ENCODE assay signal across 9 mouse cellular contexts in genomic region chr5:142944979-142945682, GRCm38 (mm10). TPM values are rescaled to one million over a fixed set of nuclear protein-coding genes. Genes with fewer than 3 reads are reported as not detected.
A peak's percentile ranks its signal among the peaks of the same experiment; 100 is the strongest.
DNase-seq lines count a peak whose midpoint lies in the region; ATAC-seq and TF ChIP-seq lines count a peak whose summit lies in the region.
"Had no signal": no experiment of that assay in that cellular context is flagged by ENCODE, and none has a peak within 500 bp of the region (broad histone marks: within the 10 kb centered on the region; RNA-seq: fewer than 3 reads in every experiment).

No protein-coding gene starts in this region.

- 50% methylated on average over 8 of the region's 8 CpGs for whole genome bisulfite sequencing in embryonic facial prominence, embryonic 10.5 days
- WGBS in liver, postnatal 0 days (ENCODE audit: insufficient replicate concordance) = 59% methylated on average over 8 of the region's 8 CpGs
- 74% methylated on average over 8 of the region's 8 CpGs for WGBS in forebrain, embryonic 12.5 days

- TF ChIP-seq CTCF in liver, postnatal 0 days (IDR thresholded peaks at IDR 0.05; ENCODE audit: low read depth) = no peak

- peaks cover 2% of the 10 kb centered on the region; the same call in 1 of the 2 replicates for H3K9me3 ChIP-seq in embryonic facial prominence, embryonic 10.5 days
- no peaks in the 10 kb centered on the region for H3K9me3 ChIP-seq in liver, postnatal 0 days (ENCODE audit: low read length)
- H3K9me3 ChIP-seq in forebrain, embryonic 12.5 days = peaks cover 4% of the 10 kb centered on the region

- H3K4me1 ChIP-seq in embryonic facial prominence, embryonic 10.5 days = peaks cover 25% of the 10 kb centered on the region
- H3K4me1 ChIP-seq in liver, postnatal 0 days (ENCODE audit: insufficient read depth) = 0 out of 2 replicates have a peak, but pooled peaks cover 2% of the 10 kb centered on the region
- no peaks in the 10 kb centered on the region for H3K4me1 ChIP-seq in forebrain, embryonic 12.5 days

- no peak for TF ChIP-seq EP300 in liver, postnatal 0 days (IDR thresholded peaks at IDR 0.05; ENCODE audit: low read depth)

- no peak overlapping the region for H3K9ac ChIP-seq in liver, postnatal 0 days (replicated peaks)
- no peak overlapping the region for H3K9ac ChIP-seq in forebrain, embryonic 12.5 days

- peak overlapping the region; percentile 41; the same call in 1 of the 2 replicates for H3K27ac ChIP-seq in embryonic facial prominence, embryonic 10.5 days (replicated peaks)
- H3K27ac ChIP-seq in liver, postnatal 0 days (ENCODE audit: low read depth) = no peak overlapping the region
- H3K27ac ChIP-seq in forebrain, embryonic 12.5 days = no peak overlapping the region
- H3K27ac ChIP-seq: layer of hippocampus, adult 2 months had no signal

- no peak overlapping the region for H3K4me2 ChIP-seq in liver, postnatal 0 days (ENCODE audit: low read depth, low read length)
- H3K4me2 ChIP-seq in forebrain, embryonic 12.5 days = no peak overlapping the region

- peak; percentile 47 for DNase-seq in gastrocnemius, postnatal 25 days
- no peak for DNase-seq in gastrocnemius, postnatal 10 days
- DNase-seq in embryonic facial prominence, embryonic 10.5 days (ENCODE audit: low spot score) = peak; percentile 60
- DNase-seq in heart, postnatal 4 days = peak; percentile 64
- no peak for DNase-seq in liver, postnatal 0 days
- DNase-seq in layer of hippocampus, adult 9-10 months (ENCODE audit: low spot score) = no peak
- no peak for DNase-seq in thymus, adult 18-20 months

- H3K27me3 ChIP-seq in embryonic facial prominence, embryonic 10.5 days (replicated peaks; ENCODE audit: low read depth, poor library complexity, severe bottlenecking) = no peaks in the 10 kb centered on the region
- no peaks in the 10 kb centered on the region for H3K27me3 ChIP-seq in liver, postnatal 0 days (ENCODE audit: insufficient read depth, low read length)
- no peaks in the 10 kb centered on the region for H3K27me3 ChIP-seq in forebrain, embryonic 12.5 days

- ATAC-seq in liver, postnatal 0 days = peak; percentile 35
- no peak for ATAC-seq in forebrain, embryonic 12.5 days (ENCODE audit: low FRiP score)

- H3K36me3 ChIP-seq in embryonic facial prominence, embryonic 10.5 days (replicated peaks) = no peaks in the 10 kb centered on the region
- no peaks in the 10 kb centered on the region for H3K36me3 ChIP-seq in liver, postnatal 0 days (replicated peaks; ENCODE audit: insufficient read depth, low read length)
- H3K36me3 ChIP-seq in forebrain, embryonic 12.5 days (replicated peaks) = no peaks in the 10 kb centered on the region

- no peak overlapping the region for H3K4me3 ChIP-seq in embryonic facial prominence, embryonic 10.5 days
- no peak overlapping the region for H3K4me3 ChIP-seq in liver, postnatal 0 days (ENCODE audit: low read depth, low read length)
- no peak overlapping the region for H3K4me3 ChIP-seq in forebrain, embryonic 12.5 days (replicated peaks)
- H3K4me3 ChIP-seq: layer of hippocampus, adult 2 months had no signal

RNA-seq across cellular contexts. Expression of gene Fscn1, which starts 15.0 kb away (rescaled TPM):
- 10 to 100 TPM; 13.4 to 17.6 TPM for total RNA-seq in gastrocnemius, postnatal 25 days (2021)
- 100 to 1,000 TPM in 1 of 2 experiments, 10 to 100 TPM in 1; 94.0 to 121 TPM for total RNA-seq in gastrocnemius, postnatal 10 days (2021)
- 759 and 790 TPM in 2 replicates for polyA plus RNA-seq in embryonic facial prominence, embryonic 10.5 days (2016; fragmentation: Nextera tagmentation; extraction: Ambion mirVana)
- 100 to 1,000 TPM; 145 to 173 TPM for total RNA-seq in heart, postnatal 4 days (2021)
- 6.9 and 7.3 TPM in 2 replicates for polyA plus RNA-seq in liver, postnatal 0 days (2015; fragmentation: Nextera tagmentation; extraction: Ambion mirVana)
- polyA plus RNA-seq in forebrain, embryonic 12.5 days (2016; fragmentation: Nextera tagmentation; extraction: Ambion mirVana) = 665 and 748 TPM in 2 replicates

RNA-seq across cellular contexts. Expression of gene Actb, which starts 38.6 kb away (rescaled TPM):
- total RNA-seq in gastrocnemius, postnatal 25 days (2021) = 100 to 1,000 TPM; 487 to 619 TPM
- 1,000 to 10,000 TPM; 1,451 to 1,869 TPM for total RNA-seq in gastrocnemius, postnatal 10 days (2021)
- 15,960 and 16,856 TPM in 2 replicates for polyA plus RNA-seq in embryonic facial prominence, embryonic 10.5 days (2016; fragmentation: Nextera tagmentation; extraction: Ambion mirVana)
- 1,000 to 10,000 TPM; 2,345 to 2,495 TPM for total RNA-seq in heart, postnatal 4 days (2021)
- 6,710 and 7,738 TPM in 2 replicates for polyA plus RNA-seq in liver, postnatal 0 days (2015; fragmentation: Nextera tagmentation; extraction: Ambion mirVana)
- polyA plus RNA-seq in forebrain, embryonic 12.5 days (2016; fragmentation: Nextera tagmentation; extraction: Ambion mirVana) = 12,389 and 14,301 TPM in 2 replicates

RNA-seq across cellular contexts. Expression of gene Fbxl18, which starts 49.9 kb away (rescaled TPM):
- 1 to 10 TPM; 5.6 to 6.8 TPM for total RNA-seq in gastrocnemius, postnatal 25 days (2021)
- total RNA-seq in gastrocnemius, postnatal 10 days (2021) = 1 to 10 TPM; 7.1 to 8.4 TPM
- 25.6 and 25.9 TPM in 2 replicates for polyA plus RNA-seq in embryonic facial prominence, embryonic 10.5 days (2016; fragmentation: Nextera tagmentation; extraction: Ambion mirVana)
- total RNA-seq in heart, postnatal 4 days (2021) = 1 to 10 TPM; 9.4 to 9.5 TPM
- 1.8 and 3.2 TPM in 2 replicates for polyA plus RNA-seq in liver, postnatal 0 days (2015; fragmentation: Nextera tagmentation; extraction: Ambion mirVana)
- polyA plus RNA-seq in forebrain, embryonic 12.5 days (2016; fragmentation: Nextera tagmentation; extraction: Ambion mirVana) = 24.0 and 24.6 TPM in 2 replicates

Comparison
In these comparisons a context has a peak if more than half of its experiments do, and no peak if none do; other contexts are left out.
1. DNase-seq: peak in gastrocnemius, postnatal 25 days (single experiment), embryonic facial prominence, embryonic 10.5 days (single experiment) and heart, postnatal 4 days (single experiment); none in gastrocnemius, postnatal 10 days (single experiment), liver, postnatal 0 days (single experiment), layer of hippocampus, adult 9-10 months (single experiment) and thymus, adult 18-20 months (0 of 2).
2. RNA of gene Fscn1, which starts 15.0 kb away (total RNA-seq): 145 to 173 TPM in heart, postnatal 4 days and 94.0 to 121 TPM in gastrocnemius, postnatal 10 days; 13.4 to 17.6 TPM in gastrocnemius, postnatal 25 days; every median in the first group is over 4 times any median in the second.